Mouse (Mus musculus): ENCODE results near the gene Fbxo6. TPM values are rescaled to one million over a fixed set of nuclear protein-coding genes. Genes with fewer than 3 reads are reported as not detected.

The Fbxo6 gene
- total RNA-seq, 2 experiments from 2014 or later = 28.9 to 30.2 TPM

- Histone ChIP-seq H3K27ac (peak overlapping the region; percentile 91; the same call in 1 of the 2 replicates), H3K4me3 (peak overlapping the region; percentile 91)
- no peak for DNase-seq (ENCODE audit: extremely low spot score in 1 of 2, low spot score in 2 of 2)
- TF ChIP-seq CTCF (IDR thresholded peaks at IDR 0.05) = no peak
- intact Hi-C loops (cut with DNase I) = loop anchor here (1.0 kb wide), 1 partner anchor 12 kb away; no protein-coding TSS in a partner anchor
Measured at GRCm38 (mm10) chr4:148139767-148140097, 12.2 kb downstream of the Fbxo6 start.

GRCm38 (mm10) chr4:148137503-148137902, 14.4 kb downstream of the Fbxo6 start:
- no peak for TF ChIP-seq CTCF (IDR thresholded peaks at IDR 0.05)
- Histone ChIP-seq H3K27ac (no peak overlapping the region), H3K4me3 (no peak overlapping the region)
- intact Hi-C loops (cut with DNase I) = no loop called here
- DNase-seq (ENCODE audit: extremely low spot score in 1 of 2, low spot score in 2 of 2) = no peak

GRCm38 (mm10) chr4:148134988-148135387, 17.0 kb downstream of the Fbxo6 start:
- H3K4me3 ChIP-seq = no peak overlapping the region
- H3K27ac ChIP-seq = no peak overlapping the region
- no peak for TF ChIP-seq CTCF (IDR thresholded peaks at IDR 0.05)
- intact Hi-C loops (cut with DNase I) = no loop called here
- DNase-seq (ENCODE audit: extremely low spot score in 1 of 2, low spot score in 2 of 2) = no peak

- Histone ChIP-seq H3K4me3 (no peak overlapping the region), H3K27ac (no peak overlapping the region)
- intact Hi-C loops (cut with DNase I) = no loop called here
- DNase-seq (ENCODE audit: extremely low spot score in 1 of 2, low spot score in 2 of 2) = no peak
- TF ChIP-seq CTCF (IDR thresholded peaks at IDR 0.05) = no peak
Measured at GRCm38 (mm10) chr4:148131497-148132081, 20.4 kb downstream of the Fbxo6 start.

GRCm38 (mm10) chr4:148130561-148131413, 21.2 kb downstream of the Fbxo6 start, which contains the start of gene Draxin:
Gene Draxin (minus strand): TSS chr4:148130698.
- TF ChIP-seq CTCF (IDR thresholded peaks at IDR 0.05) = no peak
- intact Hi-C loops (cut with DNase I) = no loop called here
- no peak for DNase-seq (ENCODE audit: extremely low spot score in 1 of 2, low spot score in 2 of 2)
- Histone ChIP-seq H3K4me3 (peak within 1 kb of the TSS; percentile 48), H3K27ac (no peak within 1 kb of the TSS)

GRCm38 (mm10) chr4:148130133-148130532, 21.8 kb downstream of the Fbxo6 start, which contains the start of gene Mad2l2:
Gene Mad2l2 (plus strand): TSS chr4:148130384.
- DNase-seq (ENCODE audit: extremely low spot score in 1 of 2, low spot score in 2 of 2) = no peak
- Histone ChIP-seq H3K27ac (no peak within 1 kb of the TSS), H3K4me3 (peak within 1 kb of the TSS; percentile 48)
- TF ChIP-seq CTCF (IDR thresholded peaks at IDR 0.05) = no peak
- intact Hi-C loops (cut with DNase I) = no loop called here

GRCm38 (mm10) chr4:148128672-148129071, 23.3 kb downstream of the Fbxo6 start:
- TF ChIP-seq CTCF (IDR thresholded peaks at IDR 0.05) = no peak
- intact Hi-C loops (cut with DNase I) = no loop called here
- Histone ChIP-seq H3K4me3 (no peak overlapping the region), H3K27ac (no peak overlapping the region)
- DNase-seq (ENCODE audit: extremely low spot score in 1 of 2, low spot score in 2 of 2) = no peak

GRCm38 (mm10) chr4:148128241-148128640, 23.7 kb downstream of the Fbxo6 start:
- intact Hi-C loops (cut with DNase I) = no loop called here
- no peak for TF ChIP-seq CTCF (IDR thresholded peaks at IDR 0.05)
- Histone ChIP-seq H3K27ac (no peak overlapping the region), H3K4me3 (no peak overlapping the region)
- DNase-seq (ENCODE audit: extremely low spot score in 1 of 2, low spot score in 2 of 2) = no peak

GRCm38 (mm10) chr4:148122694-148123066, 29.3 kb downstream of the Fbxo6 start:
- TF ChIP-seq CTCF (IDR thresholded peaks at IDR 0.05) = no peak
- intact Hi-C loops (cut with DNase I) = no loop called here
- Histone ChIP-seq H3K27ac (no peak overlapping the region), H3K4me3 (no peak overlapping the region)
- DNase-seq (ENCODE audit: extremely low spot score in 1 of 2, low spot score in 2 of 2) = no peak

GRCm38 (mm10) chr4:148121982-148122693, 29.8 kb downstream of the Fbxo6 start:
- no peak for TF ChIP-seq CTCF (IDR thresholded peaks at IDR 0.05)
- no peak for DNase-seq (ENCODE audit: extremely low spot score in 1 of 2, low spot score in 2 of 2)
- H3K4me3 ChIP-seq = no peak overlapping the region
- no peak overlapping the region for H3K27ac ChIP-seq
- intact Hi-C loops (cut with DNase I) = no loop called here

GRCm38 (mm10) chr4:148121362-148121761, 30.6 kb downstream of the Fbxo6 start:
- H3K27ac ChIP-seq = no peak overlapping the region

GRCm38 (mm10) chr4:148120555-148120954, 31.4 kb downstream of the Fbxo6 start:
- intact Hi-C loops (cut with DNase I) = no loop called here
- no peak overlapping the region for H3K4me3 ChIP-seq
- H3K27ac ChIP-seq = no peak overlapping the region
- no peak for TF ChIP-seq CTCF (IDR thresholded peaks at IDR 0.05)
- DNase-seq (ENCODE audit: extremely low spot score in 1 of 2, low spot score in 2 of 2) = no peak

More at GRCm38 (mm10) chr4:148121362-148121761, 30.6 kb downstream of the Fbxo6 start:
- no peak for DNase-seq (ENCODE audit: extremely low spot score in 1 of 2, low spot score in 2 of 2)
- intact Hi-C loops (cut with DNase I) = no loop called here
- TF ChIP-seq CTCF (IDR thresholded peaks at IDR 0.05) = no peak
- no peak overlapping the region for H3K4me3 ChIP-seq

All from left cerebral cortex, adult 2 months (tissue).